In the genomic region with DNA sequence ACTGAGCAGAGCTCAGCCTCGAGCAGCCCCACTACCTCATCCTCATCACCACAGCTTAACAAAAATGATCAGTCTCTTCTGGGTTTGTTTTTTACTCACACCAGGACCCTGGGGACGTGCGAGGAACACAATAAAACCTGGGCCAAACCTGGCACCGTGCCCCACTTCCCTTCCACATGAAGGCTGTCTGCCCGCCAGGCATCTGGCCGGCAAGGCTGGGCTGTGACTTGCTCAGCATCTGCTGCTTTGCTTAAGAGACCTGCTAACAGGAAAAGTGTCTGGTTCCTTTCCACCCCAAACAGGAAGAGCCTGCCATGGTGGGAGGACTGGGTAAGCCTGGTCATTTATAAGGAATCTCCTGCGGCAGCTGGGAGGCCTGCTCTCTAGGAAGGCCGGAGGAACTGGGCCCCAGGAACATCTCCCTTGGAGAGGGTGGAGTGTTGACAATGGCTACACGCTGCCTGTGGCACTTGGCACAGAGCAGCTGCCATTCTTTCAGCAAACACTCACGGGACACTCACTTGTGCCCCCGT, we compare ENCODE assay signal across 9 mouse cellular contexts. TPM values are rescaled to one million over a fixed set of nuclear protein-coding genes. Genes with fewer than 3 reads are reported as not detected.
DNase-seq lines count a peak whose midpoint lies in the region; ATAC-seq and TF ChIP-seq lines count a peak whose summit lies in the region.
"Had no signal": no experiment of that assay in that cellular context is flagged by ENCODE, and none has a peak within 500 bp of the region (broad histone marks: within the 10 kb centered on the region; RNA-seq: fewer than 3 reads in every experiment).

No protein-coding gene starts in this region.

- no peaks in the 10 kb centered on the region for H3K4me1 ChIP-seq in forebrain, postnatal 0 days (ENCODE audit: insufficient read depth)

- peak; percentile 54 to 61 for DNase-seq in left cerebral cortex, postnatal 14 days (ENCODE audit: low spot score in 2 of 2)
- DNase-seq in left cerebral cortex, adult 18-20 months (ENCODE audit: low spot score in 2 of 2), result no peak
- DNase-seq in brain, adult 2 months (ENCODE audit: low read depth, low spot score), result peak; percentile 68
- peak; percentile 36 for DNase-seq in forebrain, postnatal 0 days
- peak; percentile 86 for DNase-seq in lung, postnatal 10 days
- DNase-seq in thymus, postnatal 14 days, result no peak
- DNase-seq in thymus, postnatal 4 days, result no peak

- TF ChIP-seq CTCF in forebrain, postnatal 0 days (IDR thresholded peaks at IDR 0.05; ENCODE audit: low read depth), result no peak

- H3K27ac ChIP-seq in forebrain, postnatal 0 days (ENCODE audit: low read depth, low read length), result no peak overlapping the region

- WGBS in forebrain, postnatal 0 days, result 33% methylated on average over 11 of the region's 11 CpGs

- no peak overlapping the region for H3K9ac ChIP-seq in forebrain, postnatal 0 days

- H3K36me3 ChIP-seq in forebrain, postnatal 0 days (ENCODE audit: insufficient read depth), result no peaks in the 10 kb centered on the region

- ATAC-seq in forebrain, postnatal 0 days, result no peak; the same call in 1 of the 2 replicates
- peak; percentile 61 to 75 for ATAC-seq in hematopoietic stem cell, adult 5-6 weeks (replicated peaks in 1 of 2; ENCODE audit: insufficient read depth in 1 of 2, low FRiP score in 2 of 2, low TSS enrichment in 1 of 2, low read depth in 1 of 2, poor library complexity in 2 of 2, severe bottlenecking in 2 of 2)

- no peak overlapping the region for H3K4me2 ChIP-seq in forebrain, postnatal 0 days (ENCODE audit: low read depth)

- H3K4me3 ChIP-seq in forebrain, postnatal 0 days (ENCODE audit: low read depth, low read length), result no peak overlapping the region

- H3K9me3 ChIP-seq in forebrain, postnatal 0 days (ENCODE audit: low read length), result no peaks in the 10 kb centered on the region

- H3K27me3 ChIP-seq in forebrain, postnatal 0 days (ENCODE audit: insufficient read depth, low read length), result peaks cover 18% of the 10 kb centered on the region

- intact Hi-C loops in left cerebral cortex, postnatal 14 days (cut with DNase I), result no loop called here

RNA-seq across cellular contexts. Expression of a gene that starts 4.3 kb away (rescaled TPM):
- 1 to 10 TPM; 3.9 to 5.8 TPM for total RNA-seq in left cerebral cortex, postnatal 14 days (2021)
- total RNA-seq in left cerebral cortex, adult 18-20 months (2021), result 1 to 10 TPM; 2.5 to 3.9 TPM
- 2.5 and 5.6 TPM in 2 replicates for total RNA-seq in forebrain, postnatal 0 days (2014; rRNA removed)
- polyA plus RNA-seq in forebrain, postnatal 0 days (2015; fragmentation: Nextera tagmentation; extraction: Ambion mirVana), result 0.97 and 1.1 TPM in 2 replicates
- 1.4 and 2.4 TPM in 2 replicates for total RNA-seq in hematopoietic stem cell, adult 5-6 weeks (2017)

RNA-seq across cellular contexts. Expression of a gene that starts 5.7 kb away (rescaled TPM):
- total RNA-seq in left cerebral cortex, postnatal 14 days (2021), result 10 to 100 TPM; 52.0 to 62.1 TPM
- total RNA-seq in left cerebral cortex, adult 18-20 months (2021), result 10 to 100 TPM; 56.2 to 60.3 TPM
- 16.5 and 27.8 TPM in 2 replicates for total RNA-seq in forebrain, postnatal 0 days (2014; rRNA removed)
- polyA plus RNA-seq in forebrain, postnatal 0 days (2015; fragmentation: Nextera tagmentation; extraction: Ambion mirVana), result 4.2 and 10.5 TPM in 2 replicates
- total RNA-seq in hematopoietic stem cell, adult 5-6 weeks (2017), result 41.5 and 69.0 TPM in 2 replicates

RNA-seq across cellular contexts. Expression of a gene that starts 29.7 kb away (rescaled TPM):
- not detected for total RNA-seq in left cerebral cortex, postnatal 14 days (2021)
- under 1 TPM; 0.47 to 0.53 TPM for total RNA-seq in left cerebral cortex, adult 18-20 months (2021)
- total RNA-seq in forebrain, postnatal 0 days (2014; rRNA removed), result 0.24 and 0.77 TPM in 2 replicates
- polyA plus RNA-seq in forebrain, postnatal 0 days (2015; fragmentation: Nextera tagmentation; extraction: Ambion mirVana), result 0.40 and 0.63 TPM in 2 replicates
- total RNA-seq in hematopoietic stem cell, adult 5-6 weeks (2017), result 10.5 and 17.7 TPM in 2 replicates
- total RNA-seq: left cerebral cortex, postnatal 25 days had no signal

RNA-seq across cellular contexts. Expression of a gene that starts 37.9 kb away (rescaled TPM):
- total RNA-seq in left cerebral cortex, postnatal 14 days (2021), result under 1 TPM in 1 of 2 experiments, not detected in 1; 0.34 TPM
- total RNA-seq in left cerebral cortex, adult 18-20 months (2021), result not detected
- total RNA-seq in forebrain, postnatal 0 days (2014; rRNA removed), result 1.2 and 1.3 TPM in 2 replicates
- 0.50 and 0.98 TPM in 2 replicates for polyA plus RNA-seq in forebrain, postnatal 0 days (2015; fragmentation: Nextera tagmentation; extraction: Ambion mirVana)
- not detected in 2 replicates for total RNA-seq in hematopoietic stem cell, adult 5-6 weeks (2017)

RNA-seq across cellular contexts. Expression of a gene that starts 54.8 kb away (rescaled TPM):
- total RNA-seq in left cerebral cortex, postnatal 14 days (2021), result not detected
- not detected for total RNA-seq in left cerebral cortex, adult 18-20 months (2021)
- not detected in 2 replicates for total RNA-seq in forebrain, postnatal 0 days (2014; rRNA removed)
- not detected in 2 replicates for polyA plus RNA-seq in forebrain, postnatal 0 days (2015; fragmentation: Nextera tagmentation; extraction: Ambion mirVana)
- not detected in 2 replicates for total RNA-seq in hematopoietic stem cell, adult 5-6 weeks (2017)
- total RNA-seq: left cerebral cortex, postnatal 25 days had no signal

Comparison
In these comparisons a context has a peak if more than half of its experiments do, and no peak if none do; other contexts are left out.
1. DNase-seq: peak in left cerebral cortex, postnatal 14 days (2 of 2), brain, adult 2 months (single experiment), forebrain, postnatal 0 days (single experiment) and lung, postnatal 10 days (single experiment); none in left cerebral cortex, adult 18-20 months (0 of 2), thymus, postnatal 14 days (single experiment) and thymus, postnatal 4 days (single experiment).